Comparison of ENCODE assay signal across 22 mouse cellular contexts in the genomic region with DNA sequence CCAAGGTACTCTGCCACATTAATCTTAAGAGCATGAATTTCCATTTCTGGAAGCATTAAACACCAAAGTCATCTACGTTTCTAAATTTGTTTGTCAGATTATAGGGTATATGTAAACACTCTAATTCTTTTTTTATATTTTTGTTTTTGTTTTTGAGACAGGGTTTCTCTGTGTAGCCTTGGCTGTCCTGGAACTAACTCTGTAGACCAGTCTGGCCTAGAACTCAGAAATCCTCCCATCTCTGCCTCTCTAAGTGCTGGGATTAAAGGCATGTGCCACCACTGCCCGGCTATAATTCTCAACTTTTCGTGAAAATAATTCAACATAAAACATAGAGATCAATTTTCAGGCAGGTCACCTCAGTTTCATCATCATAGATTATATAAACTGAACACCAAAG.
DNase-seq lines count a peak whose midpoint lies in the region; ATAC-seq and TF ChIP-seq lines count a peak whose summit lies in the region.
"Had no signal": no experiment of that assay in that cellular context is flagged by ENCODE, and none has a peak within 500 bp of the region (broad histone marks: within the 10 kb centered on the region; RNA-seq: fewer than 3 reads in every experiment).

No protein-coding gene starts in this region.

- no peak overlapping the region for H3K9ac ChIP-seq in heart, postnatal 0 days (replicated peaks; ENCODE audit: low read depth, low read length)
- no peak overlapping the region for H3K9ac ChIP-seq in heart, embryonic 11.5 days (ENCODE audit: low read depth, low read length)
- no peak overlapping the region for H3K9ac ChIP-seq in hindbrain, embryonic 13.5 days
- H3K9ac ChIP-seq: limb, embryonic 15.5 days; neural tube, embryonic 12.5 days had no signal

- H3K9me3 ChIP-seq in heart, postnatal 0 days (replicated peaks; ENCODE audit: control insufficient read depth, low read length): no peaks in the 10 kb centered on the region
- no peaks in the 10 kb centered on the region for H3K9me3 ChIP-seq in heart, embryonic 11.5 days (replicated peaks; ENCODE audit: control insufficient read depth, low read length)
- H3K9me3 ChIP-seq in hindbrain, embryonic 13.5 days: no peaks in the 10 kb centered on the region
- H3K9me3 ChIP-seq: limb, embryonic 15.5 days; neural tube, embryonic 12.5 days had no signal

- H3K4me3 ChIP-seq in heart, postnatal 0 days (ENCODE audit: low read depth, low read length): no peak overlapping the region
- H3K4me3 ChIP-seq in heart, embryonic 11.5 days (ENCODE audit: low read depth, low read length): no peak overlapping the region
- no peak overlapping the region for H3K4me3 ChIP-seq in hindbrain, embryonic 13.5 days
- H3K4me3 ChIP-seq: layer of hippocampus, adult 2 months; limb, embryonic 15.5 days; neural tube, embryonic 12.5 days had no signal

- no peak for ATAC-seq in heart, postnatal 0 days (ENCODE audit: insufficient read depth, low read depth)
- no peak for ATAC-seq in heart, embryonic 11.5 days (replicated peaks; ENCODE audit: insufficient number of reproducible peaks, low FRiP score, low TSS enrichment)
- no peak for ATAC-seq in hindbrain, embryonic 13.5 days (ENCODE audit: low FRiP score)

- WGBS in heart, postnatal 0 days: 76% methylated on average over 3 of the region's 3 CpGs
- 82% methylated on average over 3 of the region's 3 CpGs for WGBS in heart, embryonic 11.5 days (ENCODE audit: insufficient replicate concordance)
- WGBS in hindbrain, embryonic 13.5 days: 88% methylated on average over 3 of the region's 3 CpGs

- peak; percentile 21 for DNase-seq in heart, postnatal 0 days (ENCODE audit: low spot score)
- DNase-seq in ES-CJ7 (ENCODE audit: low read depth, low spot score) (peak; percentile 42), ZHBTc4 (ENCODE audit: low read depth, low spot score) (peak; percentile 27)
- DNase-seq in naive thymus-derived CD4-positive, alpha-beta T cell, adult 2 months (ENCODE audit: low read depth): peak; percentile 17
- DNase-seq in cerebellum, adult 11-12 months: no peak
- DNase-seq in right cerebral cortex, adult 18-20 months: no peak
- DNase-seq: adrenal gland, postnatal 10 days; cerebellum, adult 8-10 months; gastrocnemius, postnatal 10 days; heart, adult 18-20 months; kidney, adult 8-10 months; kidney, postnatal 14 days; lung, adult 2 months; lung, postnatal 4 days; spleen, adult 18-20 months; thymus, adult 2 months had no signal

- TF ChIP-seq EP300 in heart, postnatal 0 days (IDR thresholded peaks at IDR 0.05; ENCODE audit: low read depth): no peak

- no peaks in the 10 kb centered on the region for H3K4me1 ChIP-seq in heart, postnatal 0 days (ENCODE audit: control insufficient read depth, insufficient read depth)
- no peaks in the 10 kb centered on the region for H3K4me1 ChIP-seq in heart, embryonic 11.5 days (ENCODE audit: control insufficient read depth, insufficient read depth, low read length)
- H3K4me1 ChIP-seq in hindbrain, embryonic 13.5 days (replicated peaks): no peaks in the 10 kb centered on the region
- H3K4me1 ChIP-seq: limb, embryonic 15.5 days; neural tube, embryonic 12.5 days had no signal

- no peaks in the 10 kb centered on the region for H3K27me3 ChIP-seq in heart, postnatal 0 days (ENCODE audit: control insufficient read depth, insufficient read depth, low read length)
- no peaks in the 10 kb centered on the region for H3K27me3 ChIP-seq in heart, embryonic 11.5 days (ENCODE audit: control insufficient read depth, insufficient read depth, low read length)
- H3K27me3 ChIP-seq in hindbrain, embryonic 13.5 days: no peaks in the 10 kb centered on the region
- H3K27me3 ChIP-seq: limb, embryonic 15.5 days; neural tube, embryonic 12.5 days had no signal

- H3K4me2 ChIP-seq in heart, postnatal 0 days (ENCODE audit: low read depth, low read length): no peak overlapping the region
- H3K4me2 ChIP-seq in heart, embryonic 11.5 days: no peak overlapping the region
- no peak overlapping the region for H3K4me2 ChIP-seq in hindbrain, embryonic 13.5 days
- H3K4me2 ChIP-seq: limb, embryonic 15.5 days; midbrain, embryonic 11.5 days; neural tube, embryonic 12.5 days had no signal

- no peak overlapping the region for H3K27ac ChIP-seq in heart, postnatal 0 days (ENCODE audit: low read depth)
- no peak overlapping the region for H3K27ac ChIP-seq in heart, embryonic 11.5 days (ENCODE audit: low read depth, low read length)
- no peak overlapping the region for H3K27ac ChIP-seq in hindbrain, embryonic 13.5 days
- H3K27ac ChIP-seq: layer of hippocampus, adult 2 months; limb, embryonic 15.5 days; neural tube, embryonic 12.5 days had no signal

- H3K36me3 ChIP-seq in heart, postnatal 0 days (replicated peaks; ENCODE audit: control insufficient read depth, insufficient read depth, low read length): no peaks in the 10 kb centered on the region
- no peaks in the 10 kb centered on the region for H3K36me3 ChIP-seq in heart, embryonic 11.5 days (ENCODE audit: control insufficient read depth, insufficient read depth, low read length)
- no peaks in the 10 kb centered on the region for H3K36me3 ChIP-seq in hindbrain, embryonic 13.5 days
- H3K36me3 ChIP-seq: limb, embryonic 15.5 days; neural tube, embryonic 12.5 days had no signal

- no peak for TF ChIP-seq CTCF in heart, postnatal 0 days (IDR thresholded peaks at IDR 0.05; ENCODE audit: low read depth)

Comparison
In these comparisons a context has a peak if more than half of its experiments do, and no peak if none do; other contexts are left out.
1. DNase-seq: peak in heart, postnatal 0 days (single experiment), ES-CJ7 (single experiment), ZHBTc4 (single experiment) and naive thymus-derived CD4-positive, alpha-beta T cell, adult 2 months (single experiment); none in cerebellum, adult 11-12 months (single experiment) and right cerebral cortex, adult 18-20 months (single experiment).